Mouse (Mus musculus): ENCODE data around the gene Nav1. TPM values are rescaled to one million over a fixed set of nuclear protein-coding genes. Genes with fewer than 3 reads are reported as not detected.

The Nav1 gene
- total RNA-seq, 2 experiments from 2014 or later, result 25.9 to 34.5 TPM

GRCm38 (mm10) chr1:135557976-135558375 lies 49.1 kb downstream of the Nav1 start:
- DNase-seq, result peak in 1 of 2 experiments; percentile 41
- intact Hi-C loops (cut with DNase I), result no loop called here

GRCm38 (mm10) chr1:135555885-135556284 lies 51.2 kb downstream of the Nav1 start:
- no peak for DNase-seq
- intact Hi-C loops (cut with DNase I), result no loop called here

- DNase-seq, result no peak
- intact Hi-C loops (cut with DNase I), result no loop called here
Measured at GRCm38 (mm10) chr1:135554632-135555260, 52.3 kb downstream of the Nav1 start.

GRCm38 (mm10) chr1:135553615-135554014 lies 53.5 kb downstream of the Nav1 start:
- intact Hi-C loops (cut with DNase I), result no loop called here
- no peak for DNase-seq

GRCm38 (mm10) chr1:135553154-135553553 lies 53.9 kb downstream of the Nav1 start:
- no peak for DNase-seq
- intact Hi-C loops (cut with DNase I), result no loop called here

GRCm38 (mm10) chr1:135550886-135551285 lies 56.2 kb downstream of the Nav1 start:
- no peak for DNase-seq
- intact Hi-C loops (cut with DNase I), result no loop called here

GRCm38 (mm10) chr1:135548750-135549149 lies 58.3 kb downstream of the Nav1 start:
- intact Hi-C loops (cut with DNase I), result loop anchor here (1.0 kb wide), 1 partner anchor 36 kb away; no protein-coding TSS in a partner anchor
- DNase-seq, result peak; percentile 82 to 83

GRCm38 (mm10) chr1:135546099-135546498 lies 61.0 kb downstream of the Nav1 start:
- no peak for DNase-seq
- intact Hi-C loops (cut with DNase I), result no loop called here

GRCm38 (mm10) chr1:135544504-135545146 lies 62.5 kb downstream of the Nav1 start:
- intact Hi-C loops (cut with DNase I), result loop anchor here (1.0 to 5.0 kb wide), 4 partner anchors 126 to 372 kb away; no protein-coding TSS in a partner anchor
- DNase-seq, result peak; percentile 87 to 90

GRCm38 (mm10) chr1:135542841-135543810 lies 64.0 kb downstream of the Nav1 start:
- peak; percentile 46 for DNase-seq
- intact Hi-C loops (cut with DNase I), result loop anchor here (5.0 kb wide), 2 partner anchors 239 to 371 kb away; no protein-coding TSS in a partner anchor

GRCm38 (mm10) chr1:135542080-135542479 lies 65.0 kb downstream of the Nav1 start:
- intact Hi-C loops (cut with DNase I), result loop anchor here (5.0 kb wide), 2 partner anchors 240 to 370 kb away; no protein-coding TSS in a partner anchor
- DNase-seq, result no peak

GRCm38 (mm10) chr1:135540270-135540669 lies 66.8 kb downstream of the Nav1 start:
- DNase-seq, result peak; percentile 89 to 94
- intact Hi-C loops (cut with DNase I), result loop anchor here (1.0 to 5.0 kb wide), 3 partner anchors 78 to 368 kb away; no protein-coding TSS in a partner anchor

- DNase-seq, result peak; percentile 55 to 62
- intact Hi-C loops (cut with DNase I), result no loop called here
Measured at GRCm38 (mm10) chr1:135538441-135539265, 68.4 kb downstream of the Nav1 start.

- intact Hi-C loops (cut with DNase I), result no loop called here
- DNase-seq, result no peak
Measured at GRCm38 (mm10) chr1:135536822-135537221, 70.3 kb downstream of the Nav1 start.

- intact Hi-C loops (cut with DNase I), result no loop called here
- DNase-seq, result peak; percentile 51 to 56
Measured at GRCm38 (mm10) chr1:135536326-135536725, 70.8 kb downstream of the Nav1 start.

GRCm38 (mm10) chr1:135535256-135535655 lies 71.8 kb downstream of the Nav1 start:
- DNase-seq, result peak; percentile 43 to 48

GRCm38 (mm10) chr1:135534782-135535181 lies 72.3 kb downstream of the Nav1 start:
- no peak for DNase-seq
- intact Hi-C loops (cut with DNase I), result no loop called here

More at GRCm38 (mm10) chr1:135535256-135535655, 71.8 kb downstream of the Nav1 start:
- intact Hi-C loops (cut with DNase I), result no loop called here

GRCm38 (mm10) chr1:135534070-135534469 lies 73.0 kb downstream of the Nav1 start:
- intact Hi-C loops (cut with DNase I), result no loop called here
- no peak for DNase-seq

GRCm38 (mm10) chr1:135532383-135532782 lies 74.7 kb downstream of the Nav1 start:
- intact Hi-C loops (cut with DNase I), result no loop called here
- DNase-seq, result no peak

- intact Hi-C loops (cut with DNase I), result no loop called here
- DNase-seq, result no peak
Measured at GRCm38 (mm10) chr1:135531981-135532380, 75.1 kb downstream of the Nav1 start.

Data from heart, postnatal 14 days (tissue).